2 mouse cellular contexts compared by ENCODE assay signal in genomic region chr19:45595481-45595880, GRCm38 (mm10).
TF ChIP-seq lines count a peak whose summit lies in the region.

No protein-coding gene starts in this region.

TF ChIP-seq in CH12.LX, 34 proteins besides CTCF, POLR2A, EP300 and RAD21:
- TF ChIP-seq E2F4 (IDR thresholded peaks at IDR 0.05; ENCODE audit: insufficient replicate concordance, low read depth, low read length) (no peak), ZKSCAN1 (IDR thresholded peaks at IDR 0.05; ENCODE audit: borderline replicate concordance, low read depth, low read length) (peak; percentile 41)

TF ChIP-seq in MEL, 35 proteins besides CTCF, POLR2A, EP300 and RAD21:
- TF ChIP-seq MEF2A (IDR thresholded peaks at IDR 0.05; ENCODE audit: extremely low read depth, insufficient replicate concordance, low read depth, low read length, poor library complexity, severe bottlenecking) (no peak), USF1 (IDR thresholded peaks at IDR 0.05; ENCODE audit: low read depth, low read length) (no peak), ZKSCAN1 (IDR thresholded peaks at IDR 0.05; ENCODE audit: low read depth, low read length) (peak; percentile 95), HCFC1 (IDR thresholded peaks at IDR 0.05; ENCODE audit: low read depth, low read length) (no peak), ETS1 (IDR thresholded peaks at IDR 0.05; ENCODE audit: low read depth, low read length) (no peak), MYC (IDR thresholded peaks at IDR 0.05; ENCODE audit: low read depth, low read length) (no peak), UBTF (IDR thresholded peaks at IDR 0.05; ENCODE audit: borderline replicate concordance, insufficient read depth, low read depth, low read length) (no peak), GATA1 (IDR thresholded peaks at IDR 0.05; ENCODE audit: low read depth, low read length) (no peak)
TF ChIP-seq in MEL: peak in this region for 1.
